Mouse (Mus musculus): Measurements from ENCODE around the gene Nhp2. TPM values are rescaled to one million over a fixed set of nuclear protein-coding genes. Genes with fewer than 3 reads are reported as not detected.
A peak's percentile ranks its signal among the peaks of the same experiment; 100 is the strongest.
"Not testable (repeated sequence)": the region's sequence is repeated elsewhere in the genome, so short reads cannot be mapped to it uniquely, and the experiment has no call there.

Nhp2 gene
- total and polyA plus RNA-seq, 3 experiments: 48.3 to 79.4 (median 76.3) TPM

GRCm38 (mm10) chr11:51658705-51659104 lies 39.2 kb downstream of the Nhp2 start:
- peak; percentile 54 for DNase-seq

- no peak for DNase-seq
Measured at GRCm38 (mm10) chr11:51661867-51662365, 42.4 kb downstream of the Nhp2 start.

- no peak for DNase-seq
Measured at GRCm38 (mm10) chr11:51662632-51663031, 43.1 kb downstream of the Nhp2 start.

- not testable (repeated sequence) for DNase-seq
Measured at GRCm38 (mm10) chr11:51664747-51665146, 45.2 kb downstream of the Nhp2 start.

- no peak for DNase-seq
Measured at GRCm38 (mm10) chr11:51670846-51671245, 51.3 kb downstream of the Nhp2 start.

- DNase-seq: no peak
Measured at GRCm38 (mm10) chr11:51671376-51671775, 51.8 kb downstream of the Nhp2 start.

- DNase-seq: peak; percentile 66
Measured at GRCm38 (mm10) chr11:51673291-51673690, 53.8 kb downstream of the Nhp2 start.

Other genes starting within 250 kb of the Nhp2 start
- gene Phykpl, start 35.0 kb upstream of the Nhp2 start, total RNA-seq (2021): 10 to 100 TPM; 21.7 to 23.3 TPM
- gene Phykpl, start 35.0 kb upstream of the Nhp2 start, polyA plus RNA-seq (2012; rRNA removed): 29.2 and 35.1 TPM in 2 replicates
- 100 to 1,000 TPM; 266 to 294 TPM for gene Hnrnpab, start 12.9 kb upstream of the Nhp2 start, total RNA-seq (2021)
- gene Hnrnpab, start 12.9 kb upstream of the Nhp2 start, polyA plus RNA-seq (2012; rRNA removed): 234 and 286 TPM in 2 replicates
- gene Rmnd5b, start 16.2 kb downstream of the Nhp2 start, total RNA-seq (2021): 10 to 100 TPM; 44.0 to 61.9 TPM
- 201 and 250 TPM in 2 replicates for gene Rmnd5b, start 16.2 kb downstream of the Nhp2 start, polyA plus RNA-seq (2012; rRNA removed)
- gene N4bp3, start 31.1 kb downstream of the Nhp2 start, total RNA-seq (2021): 1 to 10 TPM; 5.3 to 9.3 TPM
- 10.5 and 15.1 TPM in 2 replicates for gene N4bp3, start 31.1 kb downstream of the Nhp2 start, polyA plus RNA-seq (2012; rRNA removed)
- gene D930048N14Rik, start 31.2 kb downstream of the Nhp2 start, total RNA-seq (2021): 1 to 10 TPM; 1.0 to 2.4 TPM
- 5.0 and 6.1 TPM in 2 replicates for gene D930048N14Rik, start 31.2 kb downstream of the Nhp2 start, polyA plus RNA-seq (2012; rRNA removed)
- 10 to 100 TPM; 49.2 to 53.7 TPM for gene 0610009B22Rik, start 69.1 kb downstream of the Nhp2 start, total RNA-seq (2021)
- gene 0610009B22Rik, start 69.1 kb downstream of the Nhp2 start, polyA plus RNA-seq (2012; rRNA removed): 4.2 and 4.8 TPM in 2 replicates
- gene Sec24a, start 143.9 kb downstream of the Nhp2 start, total RNA-seq (2021): 10 to 100 TPM; 25.2 to 56.7 TPM
- 21.7 and 26.6 TPM in 2 replicates for gene Sec24a, start 143.9 kb downstream of the Nhp2 start, polyA plus RNA-seq (2012; rRNA removed)
- gene Sar1b, start 144.0 kb downstream of the Nhp2 start, total RNA-seq (2021): 100 to 1,000 TPM in 1 of 2 experiments, 10 to 100 TPM in 1; 97.8 to 121 TPM
- 5.7 and 6.6 TPM in 2 replicates for gene Sar1b, start 144.0 kb downstream of the Nhp2 start, polyA plus RNA-seq (2012; rRNA removed)
- gene Jade2, start 237.9 kb downstream of the Nhp2 start, total RNA-seq (2021): 10 to 100 TPM; 13.7 to 21.8 TPM
- 12.8 and 13.0 TPM in 2 replicates for gene Jade2, start 237.9 kb downstream of the Nhp2 start, polyA plus RNA-seq (2012; rRNA removed)

Measured in adrenal gland, adult 2 months (tissue).